Mouse (Mus musculus) MEL (cell line): ENCODE measurements around the gene Rangap1. TPM values are rescaled to one million over a fixed set of nuclear protein-coding genes. Genes with fewer than 3 reads are reported as not detected.

Source experiments
- DNase-seq: peaks from one replicate; pipeline ENCODE4 v3.0.0; 2011; ENCODE audit warnings: low read depth, low spot score
- H3K27ac ChIP-seq: 2 replicates; pipeline ENCODE4 v1.5.1; 2012; ENCODE audit warnings: low read depth, mild to moderate bottlenecking, control low read depth, low read length, moderate library complexity; ENCODE audit not compliant: control insufficient read depth
- H3K27me3 ChIP-seq, 2 experiments: fragments of 150-350 bp in 1 of 2; sonication (generic) in 1 of 2; 2 replicates each; pipeline ENCODE4 v1.6.1; 2012; ENCODE audit warnings: low read length in 2 of 2, mild to moderate bottlenecking in 2 of 2, improper control_type of control experiment in 1 of 2, moderate library complexity in 1 of 2; ENCODE audit not compliant: insufficient read depth in 2 of 2, control insufficient read depth in 1 of 2
- H3K36me3 ChIP-seq, 2 experiments: 2 replicates each; pipeline ENCODE4 v1.6.1; 2012 to 2014; ENCODE audit warnings: low read length in 2 of 2, improper control_type of control experiment in 1 of 2, inconsistent platforms in 1 of 2, mild to moderate bottlenecking in 1 of 2; ENCODE audit not compliant: insufficient read depth in 2 of 2, control insufficient read depth in 1 of 2
- H3K4me1 ChIP-seq, 2 experiments: fragments of 150-350 bp in 1 of 2; sonication (generic) in 1 of 2; 2 replicates each; pipeline ENCODE4 v1.6.1; 2012; ENCODE audit warnings: low read length in 2 of 2, improper control_type of control experiment in 1 of 2, mild to moderate bottlenecking in 1 of 2; ENCODE audit not compliant: insufficient read depth in 2 of 2, control insufficient read depth in 1 of 2
- H3K4me3 ChIP-seq, 2 experiments: fragments of 150-350 bp in 1 of 2; sonication (generic) in 1 of 2; 2 replicates each; pipeline ENCODE4 v1.5.1; 2012; ENCODE audit warnings: low read depth in 2 of 2, low read length in 2 of 2, mild to moderate bottlenecking in 2 of 2, moderate library complexity in 2 of 2, control low read depth in 1 of 2, improper control_type of control experiment in 1 of 2; ENCODE audit not compliant: control insufficient read depth in 1 of 2, insufficient read depth in 1 of 2
- H3K79me2 ChIP-seq: 2 replicates; pipeline ENCODE4 v1.6.1; 2012; ENCODE audit warnings: mild to moderate bottlenecking, low read length, moderate library complexity; ENCODE audit not compliant: control insufficient read depth, poor library complexity, insufficient read depth
- H3K9ac ChIP-seq: 2 replicates; pipeline ENCODE4 v1.6.1; 2012; ENCODE audit warnings: low read depth, mild to moderate bottlenecking, control low read depth, low read length, moderate library complexity; ENCODE audit not compliant: control insufficient read depth, poor library complexity, severe bottlenecking
- H3K9me3 ChIP-seq: fragments of 150-350 bp; sonication (generic); replicated peaks from 2 replicates; pipeline ENCODE4 v1.6.1; 2012; ENCODE audit warnings: mild to moderate bottlenecking, low read length, improper control_type of control experiment, moderate library complexity; ENCODE audit not compliant: insufficient read depth
- CHD2 ChIP-seq: IDR thresholded peaks from 2 replicates; pipeline ENCODE4 v1.6.1; 2011; ENCODE audit warnings: low read length, improper control_type of control experiment
- CTCF ChIP-seq, 3 experiments: IDR thresholded peaks in 2 of 3; conservative IDR thresholded peaks in 1 of 3; 2 replicates each; pipeline ENCODE4 v1.5.1; 2011 to 2012; ENCODE audit warnings: low read length in 3 of 3, low read depth in 2 of 3, mild to moderate bottlenecking in 2 of 3, improper control_type of control experiment in 1 of 3, inconsistent platforms in 1 of 3, mixed read lengths in 1 of 3, moderate library complexity in 1 of 3; ENCODE audit not compliant: control insufficient read depth in 1 of 3, insufficient read depth in 1 of 3, poor library complexity in 1 of 3, severe bottlenecking in 1 of 3
- ELF1 ChIP-seq: IDR thresholded peaks from 2 replicates; pipeline ENCODE4 v1.6.1; 2014; ENCODE audit warnings: low read depth, mild to moderate bottlenecking, inconsistent platforms, low read length, improper control_type of control experiment, moderate library complexity
- EP300 ChIP-seq, 2 experiments: IDR thresholded peaks; 2 replicates each; pipeline ENCODE4 v1.6.1; 2011; ENCODE audit warnings: improper control_type of control experiment in 2 of 2, low read length in 2 of 2, low read depth in 1 of 2, mild to moderate bottlenecking in 1 of 2
- ETS1 ChIP-seq: IDR thresholded peaks from 2 replicates; pipeline ENCODE4 v1.6.1; 2012; ENCODE audit warnings: low read depth, mild to moderate bottlenecking, inconsistent platforms, low read length, improper control_type of control experiment, moderate library complexity
- GABPA ChIP-seq: IDR thresholded peaks from 2 replicates; pipeline ENCODE4 v1.6.1; 2012; ENCODE audit warnings: low read depth, mild to moderate bottlenecking, inconsistent platforms, low read length, improper control_type of control experiment, moderate library complexity
- GATA1 ChIP-seq: IDR thresholded peaks from 2 replicates; pipeline ENCODE4 v1.6.1; 2011; ENCODE audit warnings: low read depth, low read length, improper control_type of control experiment
- HCFC1 ChIP-seq: IDR thresholded peaks from 2 replicates; pipeline ENCODE4 v1.6.1; 2012; ENCODE audit warnings: low read depth, mild to moderate bottlenecking, inconsistent platforms, low read length, improper control_type of control experiment, moderate library complexity
- JUND ChIP-seq: IDR thresholded peaks from 2 replicates; pipeline ENCODE4 v1.6.1; 2011; ENCODE audit warnings: low read depth, mild to moderate bottlenecking, improper control_type of control experiment, low read length
- MAFK ChIP-seq: IDR thresholded peaks from 2 replicates; pipeline ENCODE4 v1.6.1; 2011; ENCODE audit warnings: low read depth, mild to moderate bottlenecking, low read length, improper control_type of control experiment, borderline replicate concordance
- MEF2A ChIP-seq: IDR thresholded peaks from 2 replicates; pipeline ENCODE4 v1.6.1; 2014; ENCODE audit warnings: low read depth, mild to moderate bottlenecking, inconsistent platforms, low read length, improper control_type of control experiment; ENCODE audit not compliant: poor library complexity, insufficient replicate concordance, severe bottlenecking; ENCODE audit errors: extremely low read depth
- MXI1 ChIP-seq: IDR thresholded peaks from 2 replicates; pipeline ENCODE4 v1.6.1; 2011; ENCODE audit warnings: mild to moderate bottlenecking, low read depth, low read length, improper control_type of control experiment
- MYC ChIP-seq: IDR thresholded peaks from 2 replicates; pipeline ENCODE4 v1.6.1; 2011; ENCODE audit warnings: low read depth, mild to moderate bottlenecking, low read length, improper control_type of control experiment, moderate library complexity
- NELFE ChIP-seq: IDR thresholded peaks from 2 replicates; pipeline ENCODE4 v1.6.1; 2011; ENCODE audit warnings: low read depth, low read length, improper control_type of control experiment
- NRF1 ChIP-seq: IDR thresholded peaks from 2 replicates; pipeline ENCODE4 v1.6.1; 2014; ENCODE audit warnings: low read depth, mild to moderate bottlenecking, inconsistent platforms, low read length, improper control_type of control experiment, moderate library complexity; ENCODE audit not compliant: poor library complexity, insufficient read depth, severe bottlenecking
- POLR2A ChIP-seq, 2 experiments: IDR thresholded peaks; 2 replicates each; pipeline ENCODE4 v1.6.1; 2011 to 2012; ENCODE audit warnings: low read length in 2 of 2, mild to moderate bottlenecking in 2 of 2, control low read depth in 1 of 2, improper control_type of control experiment in 1 of 2, low read depth in 1 of 2, moderate library complexity in 1 of 2; ENCODE audit not compliant: control insufficient read depth in 1 of 2, insufficient read depth in 1 of 2, poor library complexity in 1 of 2
- POLR2AphosphoS2 ChIP-seq: IDR thresholded peaks from 2 replicates; pipeline ENCODE4 v1.6.1; 2011; ENCODE audit warnings: low read length, improper control_type of control experiment
- RAD21 ChIP-seq: IDR thresholded peaks from 2 replicates; pipeline ENCODE4 v1.6.1; 2011; ENCODE audit warnings: mild to moderate bottlenecking, low read depth, low read length, improper control_type of control experiment
- TBP ChIP-seq: IDR thresholded peaks from 2 replicates; pipeline ENCODE4 v1.8.0; 2011; ENCODE audit warnings: low read depth, low read length, improper control_type of control experiment
- TCF12 ChIP-seq: IDR thresholded peaks from 2 replicates; pipeline ENCODE4 v1.6.1; 2014; ENCODE audit warnings: low read depth, mild to moderate bottlenecking, inconsistent platforms, low read length, improper control_type of control experiment, moderate library complexity
- UBTF ChIP-seq: IDR thresholded peaks from 2 replicates; pipeline ENCODE4 v1.6.1; 2012; ENCODE audit warnings: low read depth, mild to moderate bottlenecking, inconsistent platforms, low read length, improper control_type of control experiment, moderate library complexity, borderline replicate concordance; ENCODE audit not compliant: insufficient read depth
- USF2 ChIP-seq, 2 experiments: IDR thresholded peaks; 2 replicates each; pipeline ENCODE4 v1.6.1; 2011 to 2012; ENCODE audit warnings: improper control_type of control experiment in 2 of 2, low read length in 2 of 2, borderline replicate concordance in 1 of 2, inconsistent platforms in 1 of 2, low read depth in 1 of 2, mild to moderate bottlenecking in 1 of 2; ENCODE audit not compliant: insufficient read depth in 1 of 2
- ZC3H11A ChIP-seq: IDR thresholded peaks from 2 replicates; pipeline ENCODE4 v1.6.1; 2012; ENCODE audit warnings: low read depth, mild to moderate bottlenecking, inconsistent platforms, low read length, improper control_type of control experiment
- ZKSCAN1 ChIP-seq: IDR thresholded peaks from 2 replicates; pipeline ENCODE4 v1.6.1; 2012; ENCODE audit warnings: low read depth, mild to moderate bottlenecking, inconsistent platforms, low read length, improper control_type of control experiment, moderate library complexity
- polyA plus RNA-seq, 2 experiments: library from polyadenylated mRNA; stranded (reverse) in 1 of 2; unstranded in 1 of 2; fragments of >175 nt in 1 of 2; fragments of >200 nt in 1 of 2; gene quantifications; 2 replicates each; pipeline versions ENCODE4 v1.2.1 to v1.2.4; 2012; ENCODE audit warnings: low replicate concordance in 2 of 2, low read depth in 1 of 2; ENCODE audit not compliant: insufficient read length in 2 of 2, insufficient read depth in 1 of 2, missing spikeins in 1 of 2
- total RNA-seq: library from RNA; depleted of rRNA; stranded (reverse); fragments of 300-350 nt; gene quantifications from 2 replicates; pipeline ENCODE4 v1.2.3, GENCODE M21; 2012

Rangap1 gene
- total and polyA plus RNA-seq, 3 experiments = 191 to 281 TPM; not detected in 1

DNA sequence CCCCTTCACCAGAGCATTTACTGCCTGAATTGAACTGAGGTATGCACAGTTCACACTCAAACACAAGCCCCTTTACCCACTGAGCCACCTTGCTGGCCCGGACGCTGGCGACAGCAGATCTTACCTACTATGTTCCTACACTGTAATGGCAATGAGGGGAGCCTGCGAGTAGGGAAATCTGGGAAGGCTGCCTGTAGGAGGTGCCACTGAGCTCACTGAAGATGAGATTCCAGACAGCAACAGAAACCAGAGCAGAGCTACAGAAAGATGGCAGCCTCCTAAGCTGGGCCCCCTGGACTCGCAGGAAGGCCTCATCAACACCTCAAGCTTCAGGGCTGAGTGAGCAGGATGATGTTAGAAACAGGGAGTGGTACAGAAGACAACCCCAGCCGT, 26.2 kb downstream of the Rangap1 start:
- Histone ChIP-seq H3K9me3 (no peaks in the 10 kb centered on the region), H3K4me1 (no peaks in the 10 kb centered on the region), H3K36me3 (peaks cover 0 to 57% of the 10 kb centered on the region in 2 experiments; a peak in 2 of 4 replicates), H3K9ac (no peak overlapping the region), H3K27ac (no peak overlapping the region), H3K4me3 (no peak overlapping the region), H3K27me3 (no peaks in the 10 kb centered on the region)
- DNase-seq = no peak
- TF ChIP-seq CHD2 (no peak), USF2 (IDR thresholded peaks at IDR 0.05; ENCODE audit: borderline replicate concordance in 1 of 2, insufficient read depth in 1 of 2, low read depth in 1 of 2, low read length in 2 of 2) (no peak), JUND (no peak), RAD21 (no peak), POLR2A (IDR thresholded peaks at IDR 0.05; ENCODE audit: control insufficient read depth in 1 of 2, insufficient read depth in 1 of 2, low read depth in 1 of 2, low read length in 2 of 2, poor library complexity in 1 of 2) (0 out of 4 replicates have a peak, but pooled peaks of 1 of the 2 experiments have one; percentile 8), NELFE (no peak), ZKSCAN1 (no peak), GATA1 (no peak), EP300 (IDR thresholded peaks at IDR 0.05; ENCODE audit: low read depth in 1 of 2, low read length in 2 of 2) (no peak), GABPA (no peak), MEF2A (no peak), CTCF (IDR thresholded peaks at IDR 0.05 in 2 of 3, conservative IDR thresholded peaks at IDR 0.05 in 1 of 3; ENCODE audit: control insufficient read depth in 1 of 3, insufficient read depth in 1 of 3, low read depth in 2 of 3, low read length in 3 of 3, poor library complexity in 1 of 3, severe bottlenecking in 1 of 3) (peak in 2 of 3 experiments; percentile 11 to 17; a peak in 1 of 6 replicates)
- TF ChIP-seq, all 39 proteins: peak for 2
- peaks cover 2% of the 10 kb centered on the region; the same call in 1 of the 2 replicates for H3K79me2 ChIP-seq

DNA sequence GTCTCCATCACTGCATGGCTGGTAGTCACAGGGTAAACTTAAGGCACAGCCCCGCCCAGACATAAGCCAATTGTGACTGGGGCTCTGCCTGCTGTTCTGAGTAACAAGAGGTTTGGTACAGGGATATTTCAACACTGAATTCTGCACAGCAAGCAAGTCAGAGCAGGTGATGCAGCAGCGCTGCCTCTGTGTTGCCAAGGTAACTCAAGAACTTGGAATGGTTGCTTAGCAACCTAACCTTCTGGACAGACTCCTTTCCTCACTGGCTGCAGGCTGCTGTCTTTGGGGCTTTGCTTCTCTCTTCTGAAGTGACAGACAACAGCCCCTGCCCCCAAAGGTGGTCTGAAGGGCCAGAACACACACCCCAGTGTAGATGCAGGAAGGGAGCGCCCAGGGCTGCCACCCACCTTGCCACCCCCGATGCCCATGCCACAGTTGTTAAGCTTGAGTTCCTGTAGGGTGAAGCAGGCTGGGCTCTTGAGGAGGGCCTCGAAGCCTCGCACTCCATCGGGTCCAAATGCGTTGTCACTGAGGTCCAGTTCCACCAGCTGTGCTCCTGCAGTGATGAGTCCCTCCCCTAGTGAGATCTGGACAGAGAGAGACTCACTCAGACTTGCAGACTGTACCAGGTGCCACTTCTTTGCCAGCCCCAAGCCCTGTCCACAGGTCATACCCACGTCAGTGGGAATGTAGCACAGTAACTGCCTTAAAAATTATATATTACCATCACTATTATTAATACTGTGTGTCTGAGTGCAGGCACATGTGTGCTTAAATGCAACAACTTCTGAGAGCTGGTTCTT, 26.8 kb downstream of the Rangap1 start:
- H3K27me3 ChIP-seq = no peaks in the 10 kb centered on the region
- H3K36me3 ChIP-seq = peaks cover 0 to 54% of the 10 kb centered on the region in 2 experiments; a peak in 2 of 4 replicates
- no peaks in the 10 kb centered on the region; the same call in 1 of the 2 replicates for H3K79me2 ChIP-seq
- no peaks in the 10 kb centered on the region for H3K4me1 ChIP-seq
- TF ChIP-seq MAFK (no peak), NRF1 (no peak), MXI1 (no peak), ETS1 (no peak), JUND (no peak), HCFC1 (no peak), CTCF (IDR thresholded peaks at IDR 0.05 in 2 of 3, conservative IDR thresholded peaks at IDR 0.05 in 1 of 3; ENCODE audit: control insufficient read depth in 1 of 3, insufficient read depth in 1 of 3, low read depth in 2 of 3, low read length in 3 of 3, poor library complexity in 1 of 3, severe bottlenecking in 1 of 3) (no peak), UBTF (no peak), MYC (no peak), POLR2A (IDR thresholded peaks at IDR 0.05; ENCODE audit: control insufficient read depth in 1 of 2, insufficient read depth in 1 of 2, low read depth in 1 of 2, low read length in 2 of 2, poor library complexity in 1 of 2) (no peak; a peak in 1 of 4 replicates), EP300 (IDR thresholded peaks at IDR 0.05; ENCODE audit: low read depth in 1 of 2, low read length in 2 of 2) (no peak), POLR2AphosphoS2 (no peak), ELF1 (no peak), ZC3H11A (no peak), TCF12 (no peak), TBP (no peak), RAD21 (no peak)
- H3K9ac ChIP-seq = no peak overlapping the region
- H3K4me3 ChIP-seq = no peak overlapping the region
- DNase-seq = no peak
- no peak overlapping the region for H3K27ac ChIP-seq
- H3K9me3 ChIP-seq = no peaks in the 10 kb centered on the region
